Mouse (Mus musculus) adrenal gland, adult 8-10 months (tissue): ENCODE measurements at regions not wholly inside any gene's neighbourhood (a gene's known extent, or its start where the extent isn't known, plus 50 kb on each side); places are given as distances from the start of the nearest gene placed in this dataset.

ENCODE experiments used
- DNase-seq: peaks from one replicate; pipeline ENCODE4 v3.0.0; 2022

DNA sequence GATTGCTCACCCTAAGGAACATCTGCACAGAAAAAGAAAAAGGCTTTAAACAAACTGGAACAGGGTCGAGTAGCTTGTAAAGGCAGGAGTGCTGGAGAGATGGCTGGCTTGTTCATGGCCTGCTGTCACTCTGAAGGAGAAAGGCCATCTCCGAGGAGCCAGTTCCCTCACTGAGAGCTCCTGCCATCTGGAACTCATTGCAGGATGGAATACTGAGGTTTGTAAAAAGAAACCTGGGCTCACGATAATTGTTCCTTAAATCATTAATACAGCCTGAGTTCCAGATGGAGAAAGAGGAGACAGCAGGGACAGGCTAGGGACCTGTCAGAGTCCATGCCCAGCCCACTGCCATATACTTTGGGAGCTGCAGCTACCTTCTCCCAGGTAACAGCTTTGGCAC is 100.8 kb upstream of the Gm12830 start:
- no peak for DNase-seq

DNA sequence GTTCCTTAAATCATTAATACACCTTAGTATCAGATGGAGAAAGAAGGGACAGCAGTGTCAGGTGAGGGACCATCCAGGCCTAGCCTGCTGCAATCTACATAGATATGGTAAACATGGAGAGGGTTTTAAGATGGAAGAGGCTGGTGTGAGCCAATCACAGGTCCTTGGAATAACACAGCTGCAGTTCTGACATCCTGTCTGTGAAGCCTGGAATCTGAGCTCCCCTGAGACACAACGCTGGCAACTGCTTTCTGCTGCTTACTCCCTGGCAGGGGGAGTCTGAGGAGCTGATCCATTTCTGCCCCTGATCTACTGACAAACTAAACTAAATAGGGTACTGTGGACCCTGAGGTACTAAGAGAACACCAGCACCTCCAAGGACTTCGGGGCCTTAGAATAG is 100.1 kb upstream of the Gm12830 start:
- no peak for DNase-seq

DNA sequence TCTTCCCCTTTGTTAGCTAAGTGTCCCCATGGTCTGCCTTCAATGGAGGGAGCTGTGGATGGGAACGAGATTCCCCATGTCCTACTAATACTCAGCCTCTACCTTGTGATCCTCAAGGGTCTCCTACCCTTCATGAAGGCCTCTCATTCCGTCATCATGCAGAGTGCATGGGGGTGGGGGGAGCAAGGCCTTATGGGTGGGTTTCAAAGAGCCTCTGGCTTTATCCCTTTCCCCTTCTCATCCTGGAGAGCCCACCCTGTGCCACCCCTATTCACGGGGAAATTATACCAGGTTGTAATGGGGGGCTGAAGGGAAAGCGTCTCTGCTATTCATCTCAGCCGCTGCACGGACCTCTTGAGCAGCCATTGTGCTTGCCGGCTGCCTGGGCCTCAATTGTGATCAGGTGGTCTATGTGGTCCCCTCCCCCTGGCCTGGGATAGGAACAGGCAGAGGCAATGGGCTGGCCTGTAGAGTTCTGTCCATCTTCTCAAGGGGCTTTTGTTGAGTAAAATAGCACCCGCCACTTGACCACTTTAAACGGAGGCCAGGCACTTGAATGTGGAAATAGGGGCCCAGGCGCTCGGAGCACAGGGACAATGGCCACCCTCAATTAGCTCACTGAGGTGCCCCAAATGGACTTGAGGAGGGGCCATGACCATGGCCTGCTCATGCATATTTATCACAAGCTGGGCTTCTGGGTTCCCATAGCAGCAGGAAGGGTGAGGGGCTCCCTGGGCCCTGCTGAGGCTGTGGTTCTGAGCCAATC is 93.1 kb upstream of the Gm12830 start:
- DNase-seq, result no peak

DNA sequence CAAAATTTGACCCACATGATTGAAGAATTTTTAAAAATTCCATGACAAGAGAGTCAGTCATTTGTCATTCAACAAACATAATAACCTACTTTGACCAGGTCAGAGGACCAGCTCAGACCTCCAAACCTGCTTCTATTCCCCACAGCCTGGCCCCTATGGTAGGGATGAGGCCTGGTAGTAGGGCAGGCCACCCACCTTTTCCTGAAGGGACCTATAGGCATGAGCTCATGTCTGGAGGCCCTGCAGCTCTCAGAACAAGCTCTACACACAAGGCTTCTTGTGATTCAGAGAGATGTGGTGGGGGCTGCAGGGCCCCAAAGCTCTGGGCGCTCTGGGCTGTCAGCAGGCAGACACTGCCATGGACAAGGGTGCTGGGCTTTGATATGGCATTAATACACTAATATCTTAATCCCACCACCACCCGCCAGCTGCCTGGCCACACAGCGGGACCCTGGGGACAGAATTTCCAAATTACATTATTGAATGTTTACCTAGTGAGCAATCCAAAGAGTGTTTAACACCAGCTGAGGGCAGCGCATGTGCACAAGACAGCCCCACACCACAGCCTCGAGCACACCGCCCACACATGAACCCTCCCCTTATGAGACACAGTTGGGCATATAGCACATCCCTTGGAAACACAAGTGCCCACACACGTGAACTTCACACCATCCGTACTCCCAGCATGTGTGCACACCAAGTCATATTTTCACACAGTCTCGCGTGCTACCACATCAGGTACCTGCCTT is 88.1 kb upstream of the Gm12830 start:
- DNase-seq, result no peak

DNA sequence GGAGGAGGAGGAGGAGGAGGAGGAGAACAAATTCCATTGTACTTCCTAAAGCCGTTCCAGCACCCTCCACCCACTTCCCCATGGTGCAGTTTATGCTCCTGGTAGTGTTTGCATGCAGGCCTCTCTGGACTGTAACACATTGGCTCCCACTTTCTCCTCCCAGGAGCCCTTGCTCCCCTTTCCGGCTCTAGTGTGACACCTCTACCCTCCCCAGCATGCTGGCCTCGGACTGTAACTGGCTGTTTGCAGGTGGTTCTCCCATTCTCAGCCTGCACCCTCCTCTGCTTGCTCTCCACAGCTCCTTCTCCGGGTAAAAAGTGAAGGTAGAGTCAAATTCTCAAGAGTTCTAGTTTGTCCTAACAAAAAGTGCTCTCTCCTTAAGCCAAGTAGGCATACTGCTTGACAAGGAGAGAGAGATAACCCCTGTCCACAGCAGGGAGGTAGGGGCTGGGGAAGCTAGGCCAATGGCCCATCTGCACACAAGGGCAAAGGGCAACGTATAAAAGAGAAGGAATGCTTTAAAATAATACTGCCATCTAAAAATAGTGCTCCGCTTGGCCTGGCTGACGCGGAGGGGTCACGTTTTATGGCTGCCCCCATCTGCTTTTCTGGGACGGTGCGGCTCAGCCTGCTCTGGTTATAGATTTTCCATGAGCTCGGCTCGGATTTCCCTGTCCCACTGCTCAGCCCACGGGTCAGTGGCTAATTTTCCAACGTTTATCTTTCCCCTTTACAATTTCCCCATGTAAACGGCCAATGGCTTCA is 82.4 kb upstream of the Gm12830 start:
- DNase-seq, result no peak

DNA sequence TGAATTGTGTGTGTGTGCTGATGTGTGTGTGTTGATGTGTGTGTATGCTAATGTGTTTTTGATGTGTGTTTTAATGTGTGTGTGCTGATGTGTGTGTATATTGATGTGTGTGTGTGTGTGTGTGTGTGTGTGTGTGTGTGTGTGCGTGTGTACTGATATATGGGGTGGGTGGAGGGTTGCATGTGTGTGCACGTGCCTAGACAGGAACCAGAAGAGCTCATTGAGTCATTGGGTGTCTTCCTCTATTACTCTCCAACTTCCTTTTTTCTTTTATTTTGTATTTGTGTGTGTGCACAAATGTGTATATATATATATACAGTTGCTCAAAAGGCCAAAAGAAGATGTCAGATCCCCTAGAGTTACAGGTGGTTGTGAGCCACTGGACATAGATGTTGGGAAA is 73.4 kb upstream of the Gm12830 start:
- DNase-seq, result no peak

DNA sequence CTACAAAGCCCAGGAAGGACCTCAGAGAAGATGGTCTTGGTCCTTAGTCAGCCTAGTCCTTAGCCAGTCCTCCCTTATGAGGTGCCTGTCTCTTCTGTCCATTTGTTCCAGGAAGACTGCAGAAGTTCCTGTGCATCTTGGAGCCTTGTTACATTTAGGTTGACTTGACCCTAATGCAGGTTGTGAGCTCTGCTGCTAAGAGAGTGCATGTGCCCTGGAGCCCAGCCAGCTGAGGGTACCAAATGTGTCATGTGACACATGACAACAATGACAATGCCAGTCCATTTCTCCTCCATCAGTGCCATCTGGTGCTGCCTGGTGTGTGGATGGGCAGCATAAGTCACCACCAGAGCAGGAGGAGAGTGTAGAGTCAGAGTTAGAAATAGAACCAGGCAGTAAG is 61.7 kb upstream of the Gm12830 start:
- DNase-seq, result no peak

DNA sequence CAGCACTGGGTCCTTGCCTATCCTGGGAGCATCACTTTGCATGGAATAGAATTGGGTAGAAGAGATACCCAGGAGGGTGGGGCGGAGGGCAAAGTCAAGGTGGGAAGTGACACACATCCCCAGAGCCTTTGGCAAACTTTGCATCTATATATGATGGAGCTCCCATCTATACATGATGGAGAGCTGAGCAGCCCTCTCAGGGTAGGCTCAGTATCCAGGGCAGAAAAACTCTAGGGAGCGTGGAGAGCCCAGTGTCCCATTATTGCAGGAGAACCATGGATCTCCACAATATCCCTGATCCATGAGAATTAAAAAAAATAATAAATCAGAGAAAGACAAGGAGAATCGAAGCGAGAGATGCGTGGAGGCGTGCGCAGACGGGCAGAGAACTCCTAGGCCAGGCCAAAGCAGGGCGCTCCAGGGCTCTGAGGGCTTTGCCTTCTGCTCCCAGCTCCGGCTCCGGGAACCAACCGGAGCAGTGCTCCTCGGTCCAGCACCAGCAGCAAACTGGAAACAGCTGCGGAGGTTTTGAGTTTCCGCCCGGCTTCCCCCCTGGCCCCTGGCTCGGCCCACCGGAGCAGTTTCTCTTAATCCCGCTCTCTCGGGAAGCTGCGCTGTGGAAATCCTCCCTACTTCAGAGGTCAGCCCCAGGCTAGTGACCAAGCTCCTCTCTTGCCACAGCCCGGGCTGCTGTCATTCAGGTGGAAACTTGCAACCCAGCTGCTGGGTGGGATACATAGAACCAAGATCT is 54.7 kb upstream of the Gm12830 start:
- DNase-seq, result no peak
